Mouse (Mus musculus) left cerebral cortex, postnatal 36 days (tissue): ENCODE results near the gene Gse1. TPM values are rescaled to one million over a fixed set of nuclear protein-coding genes. Genes with fewer than 3 reads are reported as not detected.

Experiments
- DNase-seq, 2 experiments: peaks; one replicate each; pipeline ENCODE4 v3.0.0; 2021 to 2022; ENCODE audit warnings: low spot score in 2 of 2, mixed read lengths in 1 of 2
- intact Hi-C: fragments of 180-260 bp; cut with DNase I; formaldehyde crosslinking; loops from one replicate; pipeline ENCODE4 v1.15.1; 2025
- total RNA-seq, 2 experiments: library from RNA; stranded (reverse); gene quantifications; 2 replicates each; pipeline ENCODE4 v1.2.3; 2021

The Gse1 gene
- total RNA-seq, 2 experiments from 2014 or later = 64.1 to 87.6 TPM

DNA sequence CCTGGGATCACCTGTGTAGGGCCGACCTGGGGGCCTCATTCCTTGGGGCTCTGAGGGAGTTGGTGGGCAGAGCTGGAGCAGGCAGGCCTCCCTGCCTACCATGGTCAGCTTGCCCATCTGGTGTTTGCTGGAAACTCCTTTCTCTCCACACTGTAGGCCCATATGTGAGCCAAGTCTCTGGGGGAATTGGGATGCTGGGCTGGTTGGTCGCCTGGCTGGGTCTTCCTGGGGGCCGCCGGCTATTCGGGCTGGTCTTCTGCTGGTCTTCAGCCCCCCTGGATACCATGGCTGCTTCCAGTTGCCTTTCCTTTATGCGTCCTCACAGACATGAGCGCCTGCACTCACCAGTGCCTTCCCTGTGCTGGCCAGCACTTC, 293.3 kb downstream of the Gse1 start:
- intact Hi-C loops = no loop called here
- no peak for DNase-seq

DNA sequence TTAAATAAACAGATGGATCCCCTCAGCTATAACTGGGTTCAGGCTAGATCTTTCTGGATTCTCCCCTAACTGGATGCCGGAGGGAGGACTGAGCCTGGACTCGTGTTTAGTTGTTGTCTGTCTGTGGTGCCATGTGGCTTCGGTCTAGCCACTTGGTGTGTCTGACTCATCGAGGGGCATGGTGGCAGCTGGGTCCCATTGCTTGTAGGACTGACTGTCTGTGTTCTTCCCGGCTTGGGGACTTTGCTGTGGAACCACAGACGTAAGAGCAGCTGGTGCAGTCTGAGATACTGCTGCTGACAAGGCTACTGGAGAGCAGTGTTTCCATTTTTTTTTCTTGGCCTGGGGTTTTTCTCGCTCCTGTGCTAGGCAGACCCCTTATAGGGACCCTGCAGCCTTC, 295.4 kb downstream of the Gse1 start:
- no peak for DNase-seq
- intact Hi-C loops = no loop called here

DNA sequence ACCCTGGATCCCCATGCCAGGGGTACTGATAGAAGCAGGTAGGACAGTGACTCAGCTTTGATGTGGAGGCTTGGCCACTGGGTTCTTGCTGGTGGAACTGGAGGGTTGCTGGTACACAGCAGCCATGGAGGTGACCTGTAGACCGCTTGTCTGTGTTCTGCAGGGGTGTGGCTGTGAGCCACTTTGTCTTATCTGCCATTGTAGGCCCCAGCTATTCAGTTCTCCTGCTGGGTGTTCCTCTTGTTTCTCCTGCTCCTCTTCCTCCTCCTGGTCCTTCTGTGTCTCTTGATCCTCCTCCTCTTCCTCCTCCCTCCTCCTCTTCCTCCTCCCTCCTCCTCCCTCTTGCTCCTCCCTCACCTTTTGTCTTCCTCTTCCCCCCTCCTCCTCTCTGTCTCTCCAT, 296.9 kb downstream of the Gse1 start:
- intact Hi-C loops = no loop called here
- DNase-seq = no peak

DNA sequence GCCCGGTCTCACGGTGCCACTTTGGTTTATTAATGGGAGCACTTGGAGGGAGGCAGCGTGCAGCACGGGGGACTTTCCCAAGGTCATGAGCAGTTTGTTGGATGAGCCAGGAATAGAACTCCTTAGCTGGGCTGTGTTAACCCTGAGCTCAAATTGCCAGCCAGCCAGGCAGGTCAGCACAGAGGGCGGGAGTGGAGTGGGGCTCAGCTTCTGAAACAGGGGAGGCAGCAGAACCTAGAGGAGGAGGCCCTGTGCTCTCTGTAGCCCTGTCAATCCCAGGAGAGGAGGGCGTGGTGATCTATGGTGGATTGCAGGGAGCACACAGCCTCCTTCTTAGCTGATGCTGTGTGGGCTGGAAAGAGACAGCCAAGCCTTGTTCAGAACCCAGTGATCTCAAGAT, 297.6 kb downstream of the Gse1 start:
- intact Hi-C loops = no loop called here

DNA sequence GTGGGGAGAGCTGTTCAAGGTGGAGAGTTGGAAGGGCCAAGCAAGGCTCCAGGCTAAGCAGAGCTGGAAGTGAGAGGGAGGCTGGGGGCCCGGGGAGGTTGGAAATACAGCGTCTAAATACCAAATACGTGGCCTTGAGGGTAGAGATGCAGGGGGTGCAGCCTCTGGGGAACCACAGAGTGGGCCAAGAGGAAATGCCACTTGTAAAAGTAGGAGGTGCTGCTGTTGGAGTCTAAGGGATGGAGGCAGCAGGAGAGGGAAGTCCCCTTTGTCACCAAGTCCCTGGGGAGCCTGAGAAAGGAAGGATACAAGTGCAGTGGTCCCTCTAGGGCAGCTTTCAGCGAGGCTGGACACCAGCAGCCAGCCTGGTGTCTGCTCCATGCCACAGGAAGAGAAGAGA, 298.3 kb downstream of the Gse1 start:
- no peak for DNase-seq
- intact Hi-C loops = no loop called here

More for the DNA sequence above, 297.6 kb downstream of the Gse1 start:
- no peak for DNase-seq

DNA sequence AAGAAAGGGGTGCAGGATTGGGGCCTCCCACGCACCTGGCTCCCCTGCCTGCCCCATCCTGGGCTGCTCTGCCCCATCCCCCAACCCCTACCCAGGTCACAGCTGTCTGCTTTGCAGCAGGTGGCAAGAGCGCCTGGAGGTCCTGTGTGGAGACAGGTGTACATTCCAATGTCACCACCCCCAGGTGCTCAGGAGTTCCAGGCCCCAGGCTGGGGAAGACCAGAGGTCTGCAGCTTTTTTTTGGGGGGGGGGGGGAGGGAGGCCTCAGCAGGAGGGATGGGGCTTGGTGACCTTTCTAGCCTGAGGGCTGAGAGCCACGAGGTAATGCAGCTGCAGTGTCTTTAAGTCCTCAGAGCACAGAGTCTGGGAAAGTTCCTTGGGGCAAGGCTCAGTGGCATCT, 300.1 kb downstream of the Gse1 start:
- DNase-seq = no peak
- intact Hi-C loops = no loop called here

DNA sequence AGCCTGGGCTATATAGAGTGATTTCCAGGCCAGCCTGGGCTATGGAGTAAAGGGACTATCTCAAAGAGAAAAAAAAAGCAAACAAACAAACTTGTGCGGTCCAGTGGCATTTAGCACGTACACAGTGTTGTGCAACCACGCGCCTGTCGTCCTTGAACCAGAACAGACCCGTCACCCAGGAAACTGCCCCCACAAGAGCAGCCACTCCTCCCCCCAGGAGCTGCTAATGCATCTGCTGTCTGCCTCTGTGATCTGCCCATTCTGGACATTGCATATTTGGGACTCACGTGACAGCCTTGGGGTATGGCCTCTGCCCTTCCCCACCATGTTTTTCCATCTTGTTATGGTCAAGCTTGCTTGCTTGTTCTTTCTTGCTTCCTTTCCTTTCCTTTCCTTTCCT, 301.0 kb downstream of the Gse1 start:
- intact Hi-C loops = no loop called here
- DNase-seq = no peak

DNA sequence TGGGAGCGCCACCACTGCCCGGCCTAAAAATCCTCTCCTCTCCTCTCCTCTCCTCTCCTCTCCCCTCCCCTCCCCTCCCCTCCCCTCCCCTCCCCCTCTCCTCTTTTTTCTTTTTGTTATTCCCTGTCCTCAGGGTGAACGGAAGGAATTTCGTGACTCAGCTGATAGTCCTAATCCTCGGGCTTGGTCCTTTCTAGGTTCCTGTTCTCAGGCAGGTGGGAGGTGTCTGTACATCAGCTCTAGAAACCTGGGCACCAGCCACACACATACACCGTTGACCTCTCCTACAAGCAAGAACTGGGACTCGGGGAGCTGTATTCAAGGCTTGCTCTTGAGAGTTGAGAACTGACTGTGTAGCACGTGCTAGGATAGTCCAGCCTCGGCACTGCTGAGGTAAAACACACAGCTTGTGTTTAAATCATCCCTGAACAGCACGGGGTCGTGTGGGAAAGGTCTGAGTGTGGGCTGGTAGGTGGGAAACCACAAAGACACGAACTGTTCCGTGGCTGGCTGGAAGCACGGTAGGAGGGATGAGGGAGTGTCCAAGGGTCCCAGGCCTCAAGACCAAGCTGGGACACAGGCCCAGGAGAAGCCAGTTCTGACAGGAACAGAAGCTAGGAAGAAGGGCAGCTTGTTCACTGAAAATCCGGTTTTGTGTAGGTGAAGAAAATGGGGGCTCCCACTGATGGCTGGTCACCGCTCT, 302.8 kb downstream of the Gse1 start:
- intact Hi-C loops = loop anchor here (5.0 kb wide), 1 partner anchor 119 kb away; no protein-coding TSS in a partner anchor
- DNase-seq = no peak

DNA sequence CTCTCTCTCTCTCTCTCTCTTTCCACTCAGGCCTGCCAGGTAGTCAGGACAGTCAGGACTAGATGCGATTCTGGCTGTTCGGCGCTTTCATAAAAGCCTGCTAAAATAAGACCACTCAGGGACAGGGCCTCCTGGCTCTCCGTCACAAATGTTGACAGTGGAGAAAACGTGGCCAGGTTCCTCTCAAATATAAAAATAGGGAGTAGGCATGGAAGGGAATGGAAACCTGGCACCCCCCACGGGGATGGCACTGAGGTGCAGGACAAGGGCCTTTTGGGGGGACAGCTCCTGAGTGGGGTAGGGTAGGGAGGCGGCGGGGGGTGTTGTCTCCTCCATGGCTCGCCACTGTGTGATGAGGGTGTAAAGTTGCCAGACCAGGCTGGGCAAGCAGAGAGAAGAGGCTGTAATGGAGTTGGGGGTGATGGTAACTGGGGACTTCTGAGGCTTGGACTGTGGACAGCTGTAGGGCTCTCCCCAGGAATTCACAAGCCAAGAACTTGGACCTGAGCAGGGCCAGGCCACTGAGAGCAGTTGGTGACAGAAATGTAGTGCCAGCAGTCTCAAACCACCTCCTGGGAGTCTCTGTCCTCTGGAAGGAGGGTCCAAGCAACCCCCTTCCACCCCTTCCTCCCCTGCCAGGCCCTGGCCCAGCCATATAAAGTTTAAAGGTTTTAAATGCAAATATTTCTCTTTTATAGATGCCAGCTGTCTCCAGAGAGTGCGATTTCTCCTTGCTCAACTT, 303.7 kb downstream of the Gse1 start:
- intact Hi-C loops = loop anchor here (5.0 kb wide), 1 partner anchor 120 kb away; no protein-coding TSS in a partner anchor

DNA sequence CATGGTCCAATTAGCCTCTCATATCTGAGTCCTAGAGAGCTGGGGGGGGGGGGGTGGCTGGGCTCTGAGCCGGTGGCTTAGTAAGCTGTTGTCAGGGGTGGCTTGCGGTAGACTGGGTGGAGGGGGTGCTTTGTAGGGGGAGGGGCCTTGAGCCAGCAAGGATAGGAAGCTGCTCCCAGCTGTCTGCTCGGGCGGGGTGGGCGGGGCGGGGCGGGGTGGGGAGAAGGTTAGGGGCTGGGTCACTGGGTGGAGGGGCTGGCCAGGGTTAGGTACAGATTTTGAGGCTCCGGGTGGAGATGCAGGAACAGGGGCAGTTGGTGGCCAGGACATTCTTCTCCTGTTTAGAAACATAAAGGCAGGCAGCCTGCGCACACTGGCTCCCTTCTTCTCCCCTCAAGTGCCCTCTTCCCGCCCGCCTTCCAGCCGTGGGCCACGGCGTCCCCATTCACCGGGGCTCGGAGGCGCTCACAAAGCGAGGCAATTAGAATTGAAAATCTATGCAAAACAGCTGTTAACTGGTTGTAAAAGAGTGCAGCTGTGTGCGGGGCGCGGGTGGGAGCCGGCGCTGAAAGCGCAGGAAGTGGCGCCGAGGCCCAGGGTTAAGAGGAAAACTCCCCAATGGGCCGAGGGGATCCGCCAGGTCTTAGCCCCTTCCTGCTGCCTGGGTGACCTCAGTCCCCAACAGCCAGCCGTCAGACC, 304.4 kb downstream of the Gse1 start:
- intact Hi-C loops = loop anchor here (5.0 kb wide), 1 partner anchor 120 kb away; no protein-coding TSS in a partner anchor
- no peak for DNase-seq

More for the DNA sequence above, 303.7 kb downstream of the Gse1 start:
- no peak for DNase-seq

DNA sequence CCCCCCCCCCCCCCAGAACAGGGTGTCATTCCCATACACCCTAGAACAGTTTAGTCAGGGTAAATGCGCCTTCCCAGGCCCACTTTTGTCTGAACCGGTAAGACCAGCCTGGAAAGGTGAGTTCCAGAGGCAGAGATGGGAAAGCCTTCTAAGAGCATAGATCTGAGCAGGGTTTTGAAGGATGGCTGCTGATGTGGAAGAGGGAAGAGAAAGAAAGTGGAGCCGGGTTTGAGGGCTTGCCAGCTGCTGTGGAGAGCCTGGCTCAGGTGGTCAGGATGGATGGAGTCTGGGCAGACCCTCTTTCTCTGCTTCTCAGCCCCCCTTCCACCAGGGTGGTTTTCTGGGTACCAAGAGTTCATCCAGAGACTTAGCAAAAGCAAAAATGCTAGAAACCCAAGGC, 305.1 kb downstream of the Gse1 start:
- no peak for DNase-seq
- intact Hi-C loops = loop anchor here (5.0 kb wide), 1 partner anchor 121 kb away; no protein-coding TSS in a partner anchor

DNA sequence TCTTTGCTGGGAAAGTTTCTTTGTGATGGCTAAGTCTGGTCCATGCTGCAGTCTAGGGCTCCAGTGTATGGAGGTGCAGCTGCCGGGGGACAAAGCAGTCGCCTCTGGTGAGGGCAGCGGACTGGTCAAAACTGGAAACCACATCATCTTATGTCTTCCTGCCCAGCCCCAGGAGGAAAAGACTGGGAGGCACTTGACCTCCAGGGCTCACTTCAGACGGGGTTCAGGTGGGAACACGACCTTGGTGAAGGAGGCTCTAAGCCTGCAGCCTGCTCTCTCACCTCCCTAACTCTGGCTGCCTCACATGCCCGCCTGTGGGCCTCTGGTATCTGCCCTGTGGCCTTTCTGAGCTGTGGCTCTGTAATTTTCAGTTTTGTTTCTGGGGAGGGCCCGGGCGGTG, 305.8 kb downstream of the Gse1 start:
- intact Hi-C loops = loop anchor here (5.0 kb wide), 1 partner anchor 122 kb away; no protein-coding TSS in a partner anchor
- DNase-seq = no peak

DNA sequence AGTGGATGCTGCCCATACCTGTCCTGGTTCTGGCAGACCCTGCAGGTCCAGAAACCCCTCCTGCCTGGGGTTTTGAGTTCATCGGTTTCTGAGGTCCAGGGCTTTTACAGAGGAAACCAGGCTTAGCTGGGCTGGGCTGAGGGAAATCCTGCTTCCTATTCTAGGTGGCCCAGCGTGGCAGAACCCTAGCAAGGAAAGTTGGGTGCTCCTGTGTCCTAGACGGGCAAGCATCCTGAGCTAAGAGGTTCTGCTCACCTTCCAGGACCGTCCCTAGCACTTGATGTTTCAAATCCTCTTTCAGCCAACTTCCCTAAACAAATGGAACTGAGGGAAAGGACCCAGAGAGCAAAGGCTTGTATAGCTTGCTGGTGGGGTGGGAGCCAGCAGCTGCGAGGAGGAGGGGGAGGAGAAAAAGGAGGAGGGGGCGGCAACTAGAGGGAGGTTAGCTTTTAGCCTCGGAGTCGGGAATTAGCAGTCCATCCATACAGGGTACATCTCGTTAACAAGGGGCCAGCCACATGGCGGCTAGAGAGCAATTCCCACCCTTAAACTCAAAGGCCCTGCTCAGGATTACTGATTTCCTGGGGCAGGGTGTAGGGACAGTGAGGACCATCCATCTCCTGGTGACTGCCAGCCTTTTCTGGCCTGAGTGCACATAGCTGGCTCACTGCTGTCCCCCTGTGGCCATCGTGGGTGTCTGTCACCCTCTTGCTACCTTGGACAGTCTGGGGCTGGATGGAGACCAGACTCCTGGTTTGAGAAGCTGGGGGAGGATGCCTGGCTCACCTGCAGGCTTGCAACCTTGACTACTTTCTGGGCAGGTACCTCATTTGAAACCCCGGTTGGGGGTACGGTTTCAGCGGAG, 306.5 kb downstream of the Gse1 start:
- DNase-seq = peak; percentile 72 to 79
- intact Hi-C loops = loop anchor here (5.0 kb wide), 2 partner anchors 107 to 122 kb away; no protein-coding TSS in a partner anchor

DNA sequence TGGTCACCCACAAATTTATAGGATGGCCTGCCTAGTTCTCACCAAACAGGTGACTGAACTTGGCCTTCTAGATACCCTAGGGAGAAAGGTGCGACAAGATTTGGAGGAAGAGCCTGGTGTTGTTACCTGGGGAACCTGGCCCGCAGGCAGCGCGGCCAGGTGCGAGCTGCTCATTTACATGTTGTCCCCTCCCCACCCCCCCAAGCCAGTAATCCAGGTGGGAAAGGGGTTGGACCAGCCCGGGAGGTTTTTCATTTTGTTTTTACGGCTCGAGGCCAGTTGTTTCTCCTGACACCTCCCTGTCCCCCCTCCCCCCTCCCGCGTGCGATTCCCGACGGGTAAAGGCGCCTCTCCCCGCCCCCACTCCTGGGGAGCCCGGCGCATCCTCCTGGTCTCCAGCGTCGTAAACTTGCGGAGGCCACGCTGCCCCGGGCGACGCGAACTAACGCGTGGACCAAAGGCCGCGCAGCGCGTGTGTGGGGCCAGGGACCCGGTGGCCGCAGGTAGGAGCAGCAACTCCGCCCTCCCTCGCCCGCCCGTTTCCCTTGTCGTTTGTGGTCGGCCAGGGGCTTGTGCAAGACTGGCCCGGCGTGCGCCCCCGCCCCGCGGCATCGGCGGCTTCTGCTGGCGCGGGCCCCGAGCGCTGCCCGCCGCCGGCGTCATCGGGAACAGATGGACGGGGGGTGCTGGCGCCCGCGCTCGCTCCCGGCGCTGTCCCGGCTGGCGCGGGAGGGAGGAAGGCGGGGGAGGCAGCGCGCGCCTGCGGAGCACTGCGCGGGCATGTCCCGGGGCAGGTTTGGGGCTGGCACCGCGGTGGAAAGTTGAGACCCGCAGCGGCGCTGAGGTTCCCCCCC, 307.4 kb downstream of the Gse1 start:
- intact Hi-C loops = loop anchor here (2.0 to 5.0 kb wide), 2 partner anchors 47 to 108 kb away; no protein-coding TSS in a partner anchor
- DNase-seq = peak; percentile 83 to 89

DNA sequence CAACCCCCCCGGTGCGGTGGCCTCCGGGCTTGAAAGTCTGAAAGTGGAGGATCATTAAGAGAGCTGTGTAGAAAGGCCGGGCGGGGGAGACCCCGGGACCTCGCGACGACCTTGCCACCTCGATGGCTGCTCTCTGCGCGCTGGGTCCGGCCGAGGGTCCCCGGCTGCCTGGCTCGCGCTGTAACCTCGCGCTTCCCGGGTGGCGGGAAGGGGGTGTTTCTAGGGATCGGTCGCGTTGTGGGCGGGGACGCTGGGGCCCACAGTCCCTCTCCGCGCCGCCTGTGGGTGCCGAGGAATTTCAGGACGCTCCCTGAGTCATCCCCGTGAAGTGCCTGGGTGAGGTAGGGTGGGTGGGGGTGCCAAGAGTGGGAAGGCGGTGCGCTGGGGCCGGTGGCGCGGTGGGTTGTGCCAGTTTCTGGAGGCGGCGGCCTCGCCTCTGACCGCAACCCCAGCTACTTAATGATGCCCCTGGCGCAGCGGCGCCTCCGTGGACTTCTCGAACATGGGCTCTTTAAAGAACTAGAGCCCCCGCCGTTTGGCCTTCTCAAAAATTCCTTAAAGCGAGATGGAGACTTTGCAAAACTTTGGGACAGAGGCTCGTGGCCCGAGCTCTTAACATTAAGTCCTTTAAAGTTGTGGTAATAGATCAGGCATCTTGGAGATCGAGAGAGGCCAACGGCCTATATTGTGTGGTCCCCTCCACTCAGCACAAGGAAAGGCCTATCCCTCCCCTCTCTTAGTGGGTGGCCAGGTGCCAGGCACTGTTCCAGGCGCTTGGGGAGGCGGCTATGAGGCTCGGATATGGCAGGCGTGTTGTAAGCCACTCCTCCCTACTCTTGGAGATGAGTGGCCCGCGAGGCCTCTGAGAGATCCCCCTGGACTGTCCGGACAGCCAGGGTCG, 308.3 kb downstream of the Gse1 start:
- intact Hi-C loops = loop anchor here (2.0 to 5.0 kb wide), 2 partner anchors 48 to 109 kb away; no protein-coding TSS in a partner anchor
- DNase-seq = peak; percentile 70 to 71

DNA sequence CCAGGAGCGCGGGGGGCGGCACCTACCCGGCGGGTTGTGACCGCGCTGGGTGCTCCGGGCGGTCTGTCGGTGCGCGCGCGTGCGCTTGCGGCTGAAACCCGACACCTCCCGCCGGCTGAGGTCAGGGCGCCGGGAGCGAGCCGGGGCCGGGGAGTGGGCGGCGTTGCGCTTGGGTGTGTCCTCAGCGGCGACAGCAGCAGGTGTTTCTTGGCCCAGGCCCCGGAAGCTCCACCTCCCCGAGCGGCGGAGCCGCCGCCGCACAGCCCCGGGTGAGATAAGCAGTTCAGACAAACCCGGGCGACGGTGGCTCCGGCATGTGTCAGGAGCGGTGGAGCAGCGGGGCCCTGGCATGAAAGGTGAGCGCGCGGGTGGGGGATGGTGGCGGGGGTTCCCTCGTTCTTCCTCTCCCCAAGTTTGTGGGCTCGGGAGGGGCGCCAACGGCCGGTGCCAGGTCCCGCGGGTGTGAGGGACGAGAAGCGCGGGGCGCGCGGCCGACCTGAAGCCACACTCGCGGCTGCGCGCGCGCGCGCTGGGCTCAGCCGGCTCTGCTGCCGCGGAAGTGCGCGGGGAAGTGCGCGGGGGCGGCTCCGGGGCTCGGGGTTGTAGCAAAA, 309.1 kb downstream of the Gse1 start:
- peak; percentile 64 to 73 for DNase-seq
- intact Hi-C loops = loop anchor here (2.0 to 5.0 kb wide), 2 partner anchors 49 to 110 kb away; no protein-coding TSS in a partner anchor
